Mouse (Mus musculus): Measurements from ENCODE around the gene Hyal5. TPM values are rescaled to one million over a fixed set of nuclear protein-coding genes. Genes with fewer than 3 reads are reported as not detected.

The Hyal5 gene
- 1.1 TPM for polyA plus RNA-seq (2014; fragmentation: Illumina TruSeq; extraction: RNeasy Lipid Tissue Mini Kit (QIAGEN cat#74804); ENCODE audit: low read depth, low replicate concordance)

GRCm38 (mm10) chr6:24857697-24858096, at the start of gene Hyal5:
TSS of gene Hyal5 (plus strand) at chr6:24857997.

Other genes with a start within 250 kb of the Hyal5 start
- gene Wasl, start 193.0 kb upstream of the Hyal5 start, polyA plus RNA-seq (2014; fragmentation: Illumina TruSeq; extraction: RNeasy Lipid Tissue Mini Kit (QIAGEN cat#74804); ENCODE audit: low read depth, low replicate concordance): 33.1 TPM
- 0.98 TPM for gene Hyal6, start 124.8 kb upstream of the Hyal5 start, polyA plus RNA-seq (2014; fragmentation: Illumina TruSeq; extraction: RNeasy Lipid Tissue Mini Kit (QIAGEN cat#74804); ENCODE audit: low read depth, low replicate concordance)
- not detected for gene Hyal4, start 109.7 kb upstream of the Hyal5 start, polyA plus RNA-seq (2014; fragmentation: Illumina TruSeq; extraction: RNeasy Lipid Tissue Mini Kit (QIAGEN cat#74804); ENCODE audit: low read depth, low replicate concordance)
- gene Spam1, start 66.8 kb upstream of the Hyal5 start, polyA plus RNA-seq (2014; fragmentation: Illumina TruSeq; extraction: RNeasy Lipid Tissue Mini Kit (QIAGEN cat#74804); ENCODE audit: low read depth, low replicate concordance): 0.78 TPM
- 0.47 TPM for gene Tmem229a, start 98.3 kb downstream of the Hyal5 start, polyA plus RNA-seq (2014; fragmentation: Illumina TruSeq; extraction: RNeasy Lipid Tissue Mini Kit (QIAGEN cat#74804); ENCODE audit: low read depth, low replicate concordance)

Measured in adipose tissue, adult 10 weeks (tissue).